Mouse (Mus musculus) G1E-ER4 (cell line): ENCODE measurements around the gene Brsk1. TPM values are rescaled to one million over a fixed set of nuclear protein-coding genes. Genes with fewer than 3 reads are reported as not detected.

Experiments used
- GATA1 ChIP-seq: IDR thresholded peaks from one replicate; pipeline ENCODE4 v1.8.0; 2012; ENCODE audit warnings: low read length, inconsistent platforms
- polyA plus RNA-seq: library from polyadenylated mRNA; stranded (reverse); fragments of >175 nt; gene quantifications from 2 replicates; pipeline ENCODE4 v1.2.3, GENCODE M21; 2012

Brsk1 gene
- polyA plus RNA-seq, 1 experiment = not detected

DNA sequence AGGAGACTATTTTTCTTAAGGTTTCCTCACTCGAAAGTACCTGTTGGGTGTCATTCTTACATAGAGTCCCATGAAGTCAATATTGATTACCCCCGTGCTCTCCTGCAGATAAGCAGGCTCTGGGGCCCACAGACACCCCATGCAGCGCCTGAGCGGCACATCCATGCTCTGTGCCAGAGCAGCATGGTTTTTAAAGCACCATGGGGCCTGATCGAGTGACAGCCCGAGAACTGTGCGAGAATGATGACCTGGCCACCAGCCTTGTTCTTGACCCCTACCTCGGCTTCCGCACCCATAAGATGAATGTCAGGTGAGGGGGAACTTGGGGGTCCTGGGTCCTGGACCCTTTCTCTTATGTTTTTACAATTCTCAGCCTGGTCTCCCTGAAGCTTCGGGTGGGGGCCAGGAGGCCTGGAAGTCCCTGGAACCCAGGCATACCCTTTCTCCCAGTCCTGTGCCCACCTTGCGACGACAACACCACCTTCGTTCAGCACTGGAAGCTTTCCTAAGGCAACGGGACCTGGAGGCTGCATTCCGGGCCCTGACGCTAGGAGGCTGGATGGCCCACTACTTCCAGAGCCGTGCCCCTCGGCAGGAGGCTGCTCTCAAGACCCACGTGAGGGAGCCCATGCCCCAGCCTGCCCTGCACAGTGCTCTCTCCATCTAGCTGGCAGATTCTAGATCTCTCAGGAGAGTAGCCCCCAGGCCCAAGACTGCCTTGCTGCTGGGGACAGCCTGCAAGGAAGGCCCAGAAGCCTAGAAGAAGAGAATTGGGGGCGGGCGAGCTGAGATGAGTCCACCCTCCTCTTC, 51.5 kb downstream of the Brsk1 start:
- no peak for TF ChIP-seq GATA1

DNA sequence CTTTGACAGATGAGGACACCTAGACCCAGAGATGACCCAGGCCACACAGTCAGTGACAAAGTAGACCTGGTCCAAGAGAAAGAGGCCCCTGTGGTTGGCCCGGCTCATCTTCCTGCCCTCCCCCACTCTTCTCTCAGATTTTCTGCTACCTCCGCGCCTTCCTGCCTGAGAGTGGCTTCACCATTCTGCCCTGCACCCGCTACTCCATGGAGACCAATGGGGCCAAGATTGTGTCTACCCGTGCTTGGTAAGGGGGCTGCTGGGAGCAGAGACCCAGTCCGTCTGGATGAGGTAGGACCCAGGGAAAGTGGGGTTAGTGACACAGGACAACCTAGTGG, 52.0 kb downstream of the Brsk1 start:
- no peak for TF ChIP-seq GATA1

DNA sequence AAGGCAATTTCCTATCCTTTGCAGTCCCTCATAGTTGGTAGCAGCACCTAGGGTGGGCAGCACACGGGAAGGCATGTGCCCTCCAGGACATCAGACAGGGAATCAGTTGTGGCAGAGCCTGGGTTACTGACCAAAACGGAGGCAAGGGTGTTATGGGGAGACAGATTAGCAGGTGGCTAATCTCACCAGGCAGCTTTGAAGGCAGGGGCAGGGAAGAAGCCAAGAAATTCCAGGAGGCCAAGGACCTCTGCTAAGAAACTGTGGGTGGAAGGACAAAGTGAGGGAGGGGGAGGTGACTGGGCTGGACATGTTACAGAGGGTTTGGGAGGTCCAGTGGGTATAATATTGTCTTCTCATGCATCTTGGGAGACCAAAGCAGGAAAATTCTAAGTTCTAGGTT, 53.0 kb downstream of the Brsk1 start:
- no peak for TF ChIP-seq GATA1

DNA sequence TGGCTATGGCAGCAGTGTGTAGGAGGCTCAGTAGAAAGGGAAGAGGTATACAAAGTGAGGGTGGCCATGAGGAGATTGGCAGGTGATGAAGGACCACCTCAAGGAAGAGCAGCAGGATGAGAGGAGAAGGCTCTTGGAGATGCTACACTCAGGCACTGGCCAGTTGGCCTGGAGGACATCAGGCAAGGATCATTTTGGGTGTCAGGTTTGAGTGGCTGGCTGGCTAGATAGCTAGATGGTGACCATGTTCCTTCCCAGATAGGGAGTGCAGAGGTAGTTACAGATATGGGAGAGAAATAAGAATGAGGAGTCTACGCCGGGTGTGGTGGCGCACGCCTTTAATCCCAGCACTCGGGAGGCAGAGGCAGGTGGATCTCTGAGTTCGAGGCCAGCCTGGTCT, 54.5 kb downstream of the Brsk1 start:
- TF ChIP-seq GATA1 = no peak

DNA sequence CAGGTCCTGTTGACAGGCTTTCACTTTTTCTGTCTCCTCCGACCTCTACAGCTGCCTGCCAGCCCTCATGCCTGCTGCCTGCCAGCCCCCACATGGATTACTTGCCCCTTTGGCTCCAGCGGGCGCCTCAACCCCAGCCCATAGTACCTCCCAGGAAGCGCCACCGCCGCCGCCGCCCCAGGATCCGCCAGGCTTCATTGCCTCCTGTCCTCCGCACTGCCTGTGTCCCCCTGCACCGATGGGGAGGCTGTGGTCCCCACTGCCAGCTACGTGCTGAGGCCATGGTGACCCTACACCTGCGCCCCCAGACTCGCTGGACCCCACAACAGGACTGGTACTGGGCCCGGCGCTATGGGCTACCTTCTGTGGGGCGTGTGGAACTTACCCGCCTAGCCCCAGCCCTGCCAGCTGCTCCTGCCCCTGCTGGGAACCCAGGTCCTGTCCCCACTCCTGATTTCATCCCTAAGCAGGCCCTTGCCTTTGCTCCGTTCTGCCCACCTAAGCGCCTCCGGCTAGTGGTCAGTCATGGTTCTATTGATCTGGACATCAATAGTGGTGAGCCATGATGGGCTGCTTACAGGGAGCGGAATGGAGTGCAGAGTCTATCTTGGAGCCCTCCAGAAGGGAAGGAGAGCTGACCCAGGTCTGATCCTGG, 56.0 kb downstream of the Brsk1 start:
- TF ChIP-seq GATA1 = no peak

DNA sequence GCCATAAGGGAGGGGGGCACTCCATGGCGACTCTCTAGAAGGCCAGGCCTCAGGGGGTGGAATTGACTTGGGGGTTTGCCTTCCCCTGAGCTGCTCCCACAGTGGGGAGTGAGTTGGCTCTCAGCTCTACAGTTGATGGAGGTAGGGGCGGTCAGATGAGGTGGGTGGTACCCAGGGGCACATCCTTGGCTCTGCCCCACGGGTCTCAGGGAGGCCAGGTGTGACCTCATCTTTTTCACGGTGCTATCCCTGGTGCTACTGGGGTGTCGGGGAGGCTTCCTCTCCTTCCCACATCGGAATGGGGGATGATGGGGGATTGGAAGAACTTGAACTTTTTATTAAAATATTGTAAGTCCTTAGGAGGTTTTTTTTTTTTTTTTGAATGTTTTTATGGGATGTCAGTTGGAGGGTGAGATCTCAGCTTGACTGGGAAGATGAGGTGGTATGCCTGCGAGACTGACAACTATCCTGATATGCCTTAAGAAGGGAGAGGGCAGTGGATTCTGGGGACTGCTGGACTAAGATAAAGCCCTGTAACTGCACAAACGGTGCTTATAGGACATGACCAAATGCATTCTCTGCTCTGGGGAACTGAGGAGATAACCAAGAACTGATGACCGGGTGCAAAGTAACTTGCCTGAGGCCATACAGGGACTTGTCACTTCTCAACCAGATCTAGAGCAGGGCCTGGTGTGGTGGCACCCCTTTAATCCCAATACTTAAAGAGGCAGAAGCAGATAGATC, 56.9 kb downstream of the Brsk1 start:
- peak; percentile 91 for TF ChIP-seq GATA1

DNA sequence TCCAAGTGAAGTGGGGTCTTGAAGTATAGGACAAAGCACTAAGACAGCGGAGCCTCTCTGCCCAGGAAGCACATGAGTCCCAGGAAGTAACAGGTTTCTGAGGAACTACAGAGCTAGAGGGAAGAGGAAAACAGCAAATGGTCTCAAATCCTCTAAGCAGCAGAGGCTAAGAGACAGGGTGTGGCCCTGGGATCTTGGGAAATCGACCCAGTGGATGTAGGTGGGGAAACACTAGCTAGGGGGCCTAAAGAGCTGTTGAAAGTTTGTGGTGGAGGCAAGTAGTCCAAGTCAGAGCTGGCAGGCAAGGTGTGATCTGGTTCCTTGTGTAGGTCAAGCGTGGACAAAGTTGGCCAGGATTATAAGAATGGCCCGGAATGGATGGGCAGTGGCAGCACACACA, 57.9 kb downstream of the Brsk1 start:
- TF ChIP-seq GATA1 = no peak

DNA sequence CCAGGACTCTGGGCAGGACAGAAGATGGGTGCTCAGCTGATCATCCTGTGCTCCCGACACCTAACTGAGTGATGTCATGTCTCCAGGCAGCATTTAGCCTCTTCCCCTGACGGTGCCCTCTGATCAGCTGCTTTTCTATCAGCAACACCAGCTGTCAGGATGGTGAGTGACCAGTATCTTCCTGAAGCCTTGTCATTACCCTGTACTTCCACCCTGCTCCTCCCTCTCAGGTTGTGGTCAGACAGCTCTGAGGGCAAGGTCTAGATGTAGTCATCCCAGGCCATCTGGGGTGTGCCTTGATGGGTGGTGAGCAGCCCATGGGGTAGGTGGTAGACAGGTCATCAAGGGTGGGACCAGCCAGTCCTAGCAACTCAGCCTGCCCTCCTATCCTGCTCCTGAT, 58.8 kb downstream of the Brsk1 start:
- no peak for TF ChIP-seq GATA1

DNA sequence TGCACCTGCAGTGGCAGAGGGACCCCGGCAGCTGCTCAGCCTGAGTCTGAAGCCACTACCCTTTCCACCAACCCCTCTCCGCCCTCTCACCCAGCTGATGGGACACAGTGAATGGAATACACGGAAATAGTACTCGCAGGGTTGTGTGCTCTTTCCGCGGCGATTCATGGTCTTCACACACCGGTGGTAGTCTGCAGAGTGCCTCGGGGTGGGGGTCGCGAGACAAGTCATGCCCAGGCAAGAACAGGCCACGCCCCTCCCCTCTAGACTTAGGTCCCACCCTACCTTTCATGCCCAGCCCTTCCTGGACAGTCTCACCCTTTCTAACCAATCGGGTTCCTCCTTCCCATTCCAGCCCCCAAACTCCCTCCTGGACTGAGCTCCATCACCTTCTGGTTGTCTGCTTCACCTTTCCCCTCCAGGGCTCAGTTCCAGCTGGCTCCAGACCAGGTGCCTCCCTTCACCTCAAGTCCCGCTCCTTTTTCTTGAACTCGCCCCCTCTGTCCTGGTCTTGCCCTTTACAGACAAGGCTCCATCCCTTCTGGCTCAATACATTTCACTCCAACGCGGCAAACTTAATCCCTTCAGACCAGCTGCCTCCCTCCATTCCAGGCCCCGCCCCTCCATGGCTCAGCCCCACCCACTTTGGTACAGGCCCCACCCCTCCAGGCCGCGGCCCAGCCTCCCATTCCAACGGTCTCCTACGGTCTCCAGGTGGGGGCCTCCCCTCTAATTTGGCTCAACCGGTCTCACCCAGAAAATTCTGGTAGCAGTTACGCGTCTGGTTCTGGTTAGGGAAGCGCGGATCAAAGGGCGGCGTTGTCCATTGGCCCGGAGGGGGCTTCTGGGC, 61.8 kb downstream of the Brsk1 start:
- TF ChIP-seq GATA1 = no peak

DNA sequence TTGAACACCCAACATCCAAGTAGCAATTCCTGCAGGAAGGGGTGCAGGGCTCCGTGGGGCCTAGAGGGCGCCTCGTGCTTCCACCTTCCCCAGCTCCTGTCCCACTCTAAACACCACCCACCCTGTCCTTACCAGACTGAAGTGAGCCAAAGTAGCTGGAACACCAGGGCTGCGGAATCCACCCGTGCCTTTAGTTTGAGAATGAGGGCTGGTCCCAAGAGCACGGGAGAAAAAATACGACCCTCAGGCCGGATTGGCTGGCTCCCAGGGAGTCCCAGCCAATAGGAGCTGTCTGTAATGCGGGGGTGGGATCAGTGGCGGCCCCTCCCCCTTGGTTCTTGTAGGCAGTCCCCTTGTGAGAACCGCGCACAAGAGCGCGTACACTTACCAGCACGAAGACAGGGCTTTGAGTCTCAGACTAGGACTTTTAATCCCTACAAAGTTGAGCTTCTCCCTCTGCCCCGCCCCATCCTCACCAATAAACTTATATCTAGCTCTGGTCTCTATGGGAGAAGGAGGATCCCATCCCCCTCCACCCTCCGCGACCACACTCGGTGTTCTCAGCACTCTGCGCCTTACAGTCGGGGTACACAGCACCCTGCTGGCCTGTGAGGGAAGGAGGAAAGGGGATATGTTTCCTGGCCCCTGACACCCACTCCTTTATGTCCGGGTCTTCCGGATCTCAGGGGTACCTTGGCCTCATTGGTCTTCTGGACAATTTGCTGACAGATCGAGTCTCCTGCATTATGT, 62.6 kb downstream of the Brsk1 start, which contains the start of gene Cox6b2:
Gene Cox6b2, minus strand, starts transcription at position 274 of the 750 bp plus-strand sequence.
- no peak for TF ChIP-seq GATA1

DNA sequence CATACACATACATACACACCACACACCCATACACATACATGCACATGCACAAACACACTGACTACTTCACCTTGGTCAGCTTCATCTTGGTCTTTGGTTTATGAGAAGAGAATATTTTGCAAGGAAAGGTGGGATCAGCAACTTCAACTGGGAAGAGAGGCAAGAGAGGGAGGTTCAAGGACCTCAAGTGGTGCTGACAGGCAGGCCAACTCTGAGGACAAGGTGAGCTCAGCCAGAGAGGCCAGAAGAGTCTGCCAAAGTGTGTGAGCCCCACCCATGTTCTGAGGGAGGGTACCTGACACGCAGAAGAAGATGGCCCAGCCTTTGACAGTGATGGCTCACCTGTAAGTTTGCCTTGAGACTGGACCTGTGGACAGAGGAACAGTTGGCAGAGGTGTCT, 69.3 kb downstream of the Brsk1 start:
- no peak for TF ChIP-seq GATA1

DNA sequence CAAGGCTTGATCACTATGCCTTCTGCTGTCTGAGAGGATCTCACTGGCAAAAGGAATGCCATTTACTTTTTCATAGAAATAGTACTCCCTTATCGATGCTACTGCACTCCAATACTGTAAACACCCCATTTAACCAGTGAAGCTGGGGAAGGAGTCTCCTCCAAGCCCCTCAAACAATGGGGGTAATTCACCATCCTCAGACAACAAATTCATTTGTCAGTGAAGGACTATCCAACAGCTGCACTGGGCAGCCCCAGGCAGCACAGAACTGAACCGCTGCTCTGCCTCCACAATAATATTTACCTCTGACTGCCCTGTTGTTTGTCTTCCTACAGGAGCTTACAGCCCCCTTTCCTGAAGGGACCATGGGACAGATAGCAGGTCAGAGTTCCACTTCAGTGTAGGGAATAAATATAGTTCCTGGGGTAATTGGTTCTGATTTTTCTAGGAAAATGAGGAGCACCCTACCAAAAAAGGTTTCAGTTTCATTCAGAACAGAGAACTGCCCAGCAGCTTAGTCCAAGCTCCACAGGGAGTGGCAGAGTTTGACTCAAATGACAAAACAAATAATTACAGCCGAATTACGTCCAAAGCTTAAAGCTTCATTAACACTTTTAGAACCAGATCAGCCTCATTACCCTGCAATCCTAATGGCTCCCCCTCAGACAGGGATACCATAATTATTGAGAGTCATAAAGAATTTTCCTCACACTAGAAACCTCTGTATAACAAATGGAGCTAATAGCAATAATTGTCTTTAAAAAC, 74.7 kb downstream of the Brsk1 start:
- no peak for TF ChIP-seq GATA1

Other genes starting within 250 kb of the Brsk1 start
- gene Rdh13, start 245.0 kb upstream of the Brsk1 start, polyA plus RNA-seq = 7.2 and 8.9 TPM in 2 replicates
- not detected in 2 replicates for gene Eps8l1, start 229.9 kb upstream of the Brsk1 start, polyA plus RNA-seq
- 166 and 206 TPM in 2 replicates for gene Ppp1r12c, start 188.9 kb upstream of the Brsk1 start, polyA plus RNA-seq
- gene Tnnt1, start 174.2 kb upstream of the Brsk1 start, polyA plus RNA-seq = 0.11 and 0.14 TPM in 2 replicates
- 0.81 and 1.2 TPM in 2 replicates for gene Tnni3, start 166.4 kb upstream of the Brsk1 start, polyA plus RNA-seq
- 0.03 TPM in 1 of 2 replicates, not detected in the other for gene Dnaaf3, start 158.2 kb upstream of the Brsk1 start, polyA plus RNA-seq
- not detected in 2 replicates for gene Syt5, start 143.1 kb upstream of the Brsk1 start, polyA plus RNA-seq
- gene Ptprh, start 86.6 kb upstream of the Brsk1 start, polyA plus RNA-seq = not detected in 2 replicates
- gene Tmem86b, start 59.2 kb upstream of the Brsk1 start, polyA plus RNA-seq = 2.8 and 3.7 TPM in 2 replicates
- 272 and 281 TPM in 2 replicates for gene Ppp6r1, start 31.6 kb upstream of the Brsk1 start, polyA plus RNA-seq
- 234 and 302 TPM in 2 replicates for gene Hspbp1, start 5.5 kb upstream of the Brsk1 start, polyA plus RNA-seq
- 0.04 TPM in 1 of 2 replicates, not detected in the other for gene Tmem150b, start 34.6 kb downstream of the Brsk1 start, polyA plus RNA-seq
- gene Kmt5c, start 49.5 kb downstream of the Brsk1 start, polyA plus RNA-seq = 474 and 610 TPM in 2 replicates
- gene Cox6b2, start 62.5 kb downstream of the Brsk1 start, polyA plus RNA-seq = 125 and 159 TPM in 2 replicates
- gene Fam71e2, start 80.7 kb downstream of the Brsk1 start, polyA plus RNA-seq = not detected in 2 replicates
- 0.51 and 0.60 TPM in 2 replicates for gene Il11, start 92.3 kb downstream of the Brsk1 start, polyA plus RNA-seq
- 0.12 TPM in 1 of 2 replicates, not detected in the other for gene Tmem190, start 92.3 kb downstream of the Brsk1 start, polyA plus RNA-seq
- 128 and 187 TPM in 2 replicates for gene Tmem238, start 99.1 kb downstream of the Brsk1 start, polyA plus RNA-seq
- 12,006 and 12,218 TPM in 2 replicates for gene Rpl28, start 102.3 kb downstream of the Brsk1 start, polyA plus RNA-seq
- 434 and 528 TPM in 2 replicates for gene Ube2s, start 122.0 kb downstream of the Brsk1 start, polyA plus RNA-seq
- not detected in 2 replicates for gene Shisa7, start 154.1 kb downstream of the Brsk1 start, polyA plus RNA-seq
- gene Isoc2b, start 179.7 kb downstream of the Brsk1 start, polyA plus RNA-seq = 11.3 and 13.0 TPM in 2 replicates
- 10.8 and 31.1 TPM in 2 replicates for gene Isoc2a, start 186.5 kb downstream of the Brsk1 start, polyA plus RNA-seq
- gene Gm36210, start 215.9 kb downstream of the Brsk1 start, polyA plus RNA-seq = not detected in 2 replicates
- 57.2 and 60.0 TPM in 2 replicates for gene Zfp628, start 224.6 kb downstream of the Brsk1 start, polyA plus RNA-seq
- 1.8 TPM in 2 replicates for gene Nat14, start 231.4 kb downstream of the Brsk1 start, polyA plus RNA-seq
- gene Ssc5d, start 235.2 kb downstream of the Brsk1 start, polyA plus RNA-seq = 0.05 TPM in 2 replicates